Comparison of ENCODE assay signal across 37 mouse cellular contexts in the genomic region with DNA sequence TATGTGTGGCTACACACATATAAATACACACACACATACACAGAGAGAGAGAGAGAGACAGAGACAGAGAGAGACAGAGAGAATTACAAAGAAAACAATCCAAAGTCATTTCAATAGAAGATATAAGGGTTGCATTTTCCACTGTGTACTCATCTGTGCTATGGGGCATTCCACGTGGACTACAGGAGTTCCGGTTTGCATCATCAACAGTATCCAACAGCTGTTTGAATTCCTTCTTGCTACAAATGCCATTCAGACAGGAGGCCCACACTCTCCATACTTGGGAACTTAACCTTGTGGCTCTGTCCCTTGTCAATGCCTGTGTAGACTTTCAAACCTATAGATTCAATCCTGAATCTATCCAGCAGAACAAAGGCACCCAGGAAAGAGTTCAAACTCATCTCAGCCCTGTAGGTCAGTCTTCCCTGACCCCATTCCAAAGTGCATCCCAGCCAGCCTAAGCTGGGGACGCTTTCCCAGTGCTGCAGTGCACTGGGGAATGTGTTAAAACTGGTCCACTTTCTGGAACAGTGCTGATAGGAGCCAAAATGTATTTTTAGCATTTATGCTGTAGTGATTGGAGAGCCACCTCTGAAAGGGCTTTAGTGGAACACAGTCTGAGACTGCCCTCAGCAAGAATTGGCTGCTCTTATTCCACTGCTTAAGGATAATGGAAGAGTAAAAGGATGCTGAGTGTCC. TPM values are rescaled to one million over a fixed set of nuclear protein-coding genes. Genes with fewer than 3 reads are reported as not detected.
A peak's percentile ranks its signal among the peaks of the same experiment; 100 is the strongest.
DNase-seq lines count a peak whose midpoint lies in the region; ATAC-seq and TF ChIP-seq lines count a peak whose summit lies in the region.
"Had no signal": no experiment of that assay in that cellular context is flagged by ENCODE, and none has a peak within 500 bp of the region (broad histone marks: within the 10 kb centered on the region; RNA-seq: fewer than 3 reads in every experiment).

No protein-coding gene starts in this region.

- H3K9me3 ChIP-seq in liver, postnatal 0 days (ENCODE audit: low read length), result no peaks in the 10 kb centered on the region
- H3K9me3 ChIP-seq in heart, embryonic 16.5 days (replicated peaks; ENCODE audit: control insufficient read depth, low read length), result no peaks in the 10 kb centered on the region
- no peaks in the 10 kb centered on the region for H3K9me3 ChIP-seq in hindbrain, postnatal 0 days (ENCODE audit: low read length)
- H3K9me3 ChIP-seq: forebrain, embryonic 13.5 days; hindbrain, embryonic 15.5 days; kidney, embryonic 15.5 days; limb, embryonic 13.5 days; lung, embryonic 15.5 days; midbrain, embryonic 10.5 days; neural tube, embryonic 13.5 days; stomach, embryonic 15.5 days had no signal

- no peak for TF ChIP-seq EP300 in heart, adult 2 months (IDR thresholded peaks at IDR 0.05; ENCODE audit: insufficient read depth, low read depth, low read length)
- no peak for TF ChIP-seq EP300 in liver, postnatal 0 days (IDR thresholded peaks at IDR 0.05; ENCODE audit: low read depth)

- H3K4me1 ChIP-seq in heart, adult 2 months (ENCODE audit: control insufficient read depth, insufficient read depth, low read length), result peaks cover 3% of the 10 kb centered on the region
- H3K4me1 ChIP-seq in liver, postnatal 0 days (ENCODE audit: insufficient read depth), result no peaks in the 10 kb centered on the region
- H3K4me1 ChIP-seq in heart, embryonic 16.5 days (ENCODE audit: control insufficient read depth, insufficient read depth, low read length), result peaks cover 33% of the 10 kb centered on the region
- peaks cover under 1% of the 10 kb centered on the region; the same call in 1 of the 2 replicates for H3K4me1 ChIP-seq in hindbrain, postnatal 0 days (ENCODE audit: insufficient read depth, low read length)

- intact Hi-C loops in heart, adult 2 months (cut with DNase I), result no loop called here

- no peak overlapping the region for H3K4me3 ChIP-seq in heart, adult 2 months
- H3K4me3 ChIP-seq in liver, postnatal 0 days (ENCODE audit: low read depth, low read length), result no peak overlapping the region
- no peak overlapping the region for H3K4me3 ChIP-seq in heart, embryonic 16.5 days (ENCODE audit: low read length)
- H3K4me3 ChIP-seq in hindbrain, postnatal 0 days (ENCODE audit: low read length), result no peak overlapping the region
- H3K4me3 ChIP-seq: forebrain, embryonic 13.5 days; hindbrain, embryonic 15.5 days; kidney, embryonic 15.5 days; left cerebral cortex, adult 2 months; limb, embryonic 13.5 days; lung, embryonic 15.5 days; midbrain, embryonic 10.5 days; neural tube, embryonic 13.5 days; stomach, embryonic 15.5 days had no signal

- WGBS in heart, adult 2 months, result 42% methylated on average over 3 of the region's 3 CpGs
- WGBS in liver, postnatal 0 days (ENCODE audit: insufficient replicate concordance), result 58% methylated on average over 3 of the region's 3 CpGs
- 35% methylated on average over 3 of the region's 3 CpGs for WGBS in heart, embryonic 16.5 days
- 74% methylated on average over 3 of the region's 3 CpGs for WGBS in hindbrain, postnatal 0 days

- TF ChIP-seq CTCF in heart, adult 2 months (IDR thresholded peaks at IDR 0.05), result no peak
- no peak for TF ChIP-seq CTCF in liver, postnatal 0 days (IDR thresholded peaks at IDR 0.05; ENCODE audit: low read depth)
- no peak for TF ChIP-seq CTCF in hindbrain, postnatal 0 days (IDR thresholded peaks at IDR 0.05; ENCODE audit: low read depth)

- no peaks in the 10 kb centered on the region for H3K79me2 ChIP-seq in heart, adult 2 months (replicated peaks; ENCODE audit: control insufficient read depth, insufficient read depth, low read length)

- no peaks in the 10 kb centered on the region for H3K27me3 ChIP-seq in heart, adult 2 months (ENCODE audit: control insufficient read depth, insufficient read depth, low read length)
- no peaks in the 10 kb centered on the region for H3K27me3 ChIP-seq in liver, postnatal 0 days (ENCODE audit: insufficient read depth, low read length)
- H3K27me3 ChIP-seq in heart, embryonic 16.5 days (ENCODE audit: control insufficient read depth, insufficient read depth, low read length), result no peaks in the 10 kb centered on the region
- H3K27me3 ChIP-seq in hindbrain, postnatal 0 days (ENCODE audit: insufficient read depth, low read length), result no peaks in the 10 kb centered on the region
- H3K27me3 ChIP-seq: forebrain, embryonic 13.5 days; hindbrain, embryonic 15.5 days; kidney, embryonic 15.5 days; limb, embryonic 13.5 days; lung, embryonic 15.5 days; neural tube, embryonic 13.5 days; Patski; stomach, embryonic 15.5 days had no signal

- no peak overlapping the region for H3K27ac ChIP-seq in heart, adult 2 months
- H3K27ac ChIP-seq in liver, postnatal 0 days (ENCODE audit: low read depth), result no peak overlapping the region
- peak overlapping the region; percentile 82 for H3K27ac ChIP-seq in heart, embryonic 16.5 days (ENCODE audit: low read length)
- no peak overlapping the region for H3K27ac ChIP-seq in hindbrain, postnatal 0 days
- H3K27ac ChIP-seq: forebrain, embryonic 13.5 days; hindbrain, embryonic 15.5 days; kidney, embryonic 15.5 days; left cerebral cortex, adult 2 months; limb, embryonic 13.5 days; liver, embryonic 14.5 days; lung, embryonic 15.5 days; midbrain, embryonic 10.5 days; neural tube, embryonic 13.5 days; stomach, embryonic 15.5 days had no signal

- no peak overlapping the region for H3K9ac ChIP-seq in heart, adult 2 months (ENCODE audit: low read depth, low read length)
- no peak overlapping the region for H3K9ac ChIP-seq in liver, postnatal 0 days (replicated peaks)
- H3K9ac ChIP-seq in heart, embryonic 16.5 days (ENCODE audit: low read length), result peak overlapping the region; percentile 55; the same call in 1 of the 2 replicates
- no peak overlapping the region for H3K9ac ChIP-seq in hindbrain, postnatal 0 days (replicated peaks; ENCODE audit: low read length)
- H3K9ac ChIP-seq: forebrain, embryonic 13.5 days; hindbrain, embryonic 15.5 days; kidney, embryonic 15.5 days; limb, embryonic 13.5 days; liver, embryonic 14.5 days; lung, embryonic 15.5 days; neural tube, embryonic 13.5 days; stomach, embryonic 15.5 days had no signal

- peak; percentile 13 for DNase-seq in heart, adult 8-10 months (ENCODE audit: low spot score)
- no peak for DNase-seq in heart, adult 2 months
- DNase-seq in liver, postnatal 0 days, result no peak
- no peak for DNase-seq in liver
- DNase-seq in thymus, postnatal 4 days, result no peak
- DNase-seq in urinary bladder, postnatal 14 days (ENCODE audit: low spot score), result no peak
- DNase-seq in hindbrain, postnatal 0 days (ENCODE audit: low spot score), result no peak
- DNase-seq: adrenal gland, postnatal 14 days; cerebellum, adult 11 months; cerebellum, adult 9-10 months; cerebellum, postnatal 36 days; gastrocnemius, postnatal 10 days; kidney, adult 18-20 months; kidney, postnatal 25 days; right cerebral cortex, postnatal 14 days had no signal

- H3K4me2 ChIP-seq in liver, postnatal 0 days (ENCODE audit: low read depth, low read length), result no peak overlapping the region
- peak overlapping the region; percentile 5; the same call in 1 of the 2 replicates for H3K4me2 ChIP-seq in heart, embryonic 16.5 days (ENCODE audit: low read depth, low read length)
- H3K4me2 ChIP-seq in hindbrain, postnatal 0 days (ENCODE audit: low read depth, low read length), result no peak overlapping the region
- H3K4me2 ChIP-seq: forebrain, embryonic 13.5 days; hindbrain, embryonic 15.5 days; kidney, embryonic 15.5 days; limb, embryonic 13.5 days; lung, embryonic 15.5 days; neural tube, embryonic 13.5 days; stomach, embryonic 15.5 days had no signal

- TF ChIP-seq POLR2A in heart, adult 2 months (IDR thresholded peaks at IDR 0.05; ENCODE audit: insufficient read depth, low read depth, low read length), result no peak

- no peaks in the 10 kb centered on the region for H3K36me3 ChIP-seq in heart, adult 2 months (ENCODE audit: control insufficient read depth, insufficient read depth, low read length)
- H3K36me3 ChIP-seq in liver, postnatal 0 days (replicated peaks; ENCODE audit: insufficient read depth, low read length), result no peaks in the 10 kb centered on the region
- H3K36me3 ChIP-seq in heart, embryonic 16.5 days (ENCODE audit: control insufficient read depth, insufficient read depth), result no peaks in the 10 kb centered on the region
- H3K36me3 ChIP-seq in hindbrain, postnatal 0 days (ENCODE audit: insufficient read depth, low read length), result no peaks in the 10 kb centered on the region
- H3K36me3 ChIP-seq: hindbrain, embryonic 15.5 days; kidney, embryonic 15.5 days; limb, embryonic 13.5 days; lung, embryonic 15.5 days; midbrain, embryonic 10.5 days; neural tube, embryonic 13.5 days; stomach, embryonic 15.5 days had no signal

- ATAC-seq in liver, postnatal 0 days, result 0 out of 2 replicates have a peak, but pooled peaks have one; percentile 23
- peak; percentile 63 for ATAC-seq in heart, embryonic 16.5 days (replicated peaks; ENCODE audit: extremely low read depth, insufficient read depth, low FRiP score)
- ATAC-seq in hindbrain, postnatal 0 days, result no peak
- ATAC-seq: forebrain, embryonic 13.5 days; Patski had no signal

RNA-seq across cellular contexts. Expression of a gene that starts 4.2 kb away (rescaled TPM):
- total RNA-seq in heart, adult 8-10 months (2022), result not detected
- not detected for total RNA-seq in heart, adult 2 months (2021)
- polyA plus RNA-seq in heart, adult 2 months (2012; rRNA removed), result not detected in 2 replicates
- polyA plus RNA-seq in liver, postnatal 0 days (2015; fragmentation: Nextera tagmentation; extraction: Ambion mirVana), result not detected in 2 replicates
- polyA plus RNA-seq in heart, embryonic 16.5 days (2015; fragmentation: Nextera tagmentation; extraction: Ambion mirVana), result not detected in 2 replicates
- not detected in 2 replicates for total RNA-seq in hindbrain, postnatal 0 days (2014; rRNA removed)
- polyA plus RNA-seq in hindbrain, postnatal 0 days (2015; fragmentation: Nextera tagmentation; extraction: Ambion mirVana), result not detected in 2 replicates
- total RNA-seq: adrenal gland, postnatal 14 days; gastrocnemius, postnatal 10 days; hematopoietic stem cell, adult 5-6 weeks; layer of hippocampus, adult 18-20 months; layer of hippocampus, postnatal 10 days; left cerebral cortex, adult 2 months; left cerebral cortex, postnatal 25 days; megakaryocyte progenitor cell, adult 5-6 weeks; MEL; midbrain, postnatal 0 days had no signal
- polyA plus RNA-seq: embryonic facial prominence, embryonic 11.5 days; forebrain, embryonic 13.5 days; gonadal fat pad, adult 2 months; hindbrain, embryonic 15.5 days; intestine, embryonic 14.5 days; kidney, embryonic 15.5 days; limb, embryonic 13.5 days; liver, embryonic 14.5 days; lung, embryonic 15.5 days; midbrain, embryonic 10.5 days; midbrain, postnatal 0 days; neural tube, embryonic 13.5 days; Patski; stomach, embryonic 15.5 days had no signal
